Mouse (Mus musculus) erythroblast, adult 5-6 weeks (primary cell): ENCODE results near the gene Lgr6. TPM values are rescaled to one million over a fixed set of nuclear protein-coding genes. Genes with fewer than 3 reads are reported as not detected.
A peak's percentile ranks its signal among the peaks of the same experiment; 100 is the strongest.

ENCODE experiments used
- ATAC-seq: replicated peaks from 2 replicates; pipeline ENCODE4 v1.8.0; 2016; ENCODE audit warnings: moderate number of reproducible peaks, mild to moderate bottlenecking, moderate TSS enrichment, inconsistent platforms; ENCODE audit not compliant: poor library complexity, low FRiP score, severe bottlenecking
- total RNA-seq, 2 experiments: library from RNA; stranded (forward) in 1 of 2; stranded (reverse) in 1 of 2; fragments of 150-400 nt in 1 of 2; fragments of 200-764, 138-1000 nt in 1 of 2; gene quantifications; 2 replicates each; pipeline versions ENCODE4 v1.2.3 to v1.2.4; 2015 to 2017; ENCODE audit warnings: low replicate concordance in 2 of 2

The Lgr6 gene
- total RNA-seq (2015; ENCODE audit: low replicate concordance) (not detected in 2 replicates), total RNA-seq (2017; ENCODE audit: low replicate concordance) (not detected in 2 replicates)

- no peak for ATAC-seq
Observed at GRCm38 (mm10) chr1:135105124-135105523, at the start of gene Lgr6. Lgr6 (minus strand) TSS chr1:135105276.

- peak; percentile 95 for ATAC-seq
Observed at GRCm38 (mm10) chr1:135154411-135154959, 49.4 kb upstream of the Lgr6 start.

GRCm38 (mm10) chr1:135154011-135154410 is 48.9 kb upstream of the Lgr6 start:
- no peak for ATAC-seq

GRCm38 (mm10) chr1:135148996-135149395 is 43.9 kb upstream of the Lgr6 start:
- no peak for ATAC-seq

- ATAC-seq, result no peak
Observed at GRCm38 (mm10) chr1:135148476-135148875, 43.4 kb upstream of the Lgr6 start.

- 0 out of 2 replicates have a peak, but pooled peaks have one; percentile 1 for ATAC-seq
Observed at GRCm38 (mm10) chr1:135147702-135148058, 42.6 kb upstream of the Lgr6 start.

GRCm38 (mm10) chr1:135146946-135147701 is 42.0 kb upstream of the Lgr6 start:
- ATAC-seq, result peak; percentile 62

GRCm38 (mm10) chr1:135146077-135146945 is 41.2 kb upstream of the Lgr6 start, which contains the start of gene Arl8a:
Arl8a (plus strand) TSS chr1:135146824.
- ATAC-seq, result peak; percentile 87

- ATAC-seq, result no peak
Observed at GRCm38 (mm10) chr1:135143940-135144339, 38.9 kb upstream of the Lgr6 start.

GRCm38 (mm10) chr1:135142452-135142851 is 37.4 kb upstream of the Lgr6 start:
- no peak for ATAC-seq

- ATAC-seq, result no peak
Observed at GRCm38 (mm10) chr1:135139906-135140305, 34.8 kb upstream of the Lgr6 start.

GRCm38 (mm10) chr1:135136500-135136899 is 31.4 kb upstream of the Lgr6 start:
- peak; percentile 72 for ATAC-seq

- no peak for ATAC-seq
Observed at GRCm38 (mm10) chr1:135135111-135135787, 30.2 kb upstream of the Lgr6 start.

GRCm38 (mm10) chr1:135133678-135134435 is 28.8 kb upstream of the Lgr6 start:
- 0 out of 2 replicates have a peak, but pooled peaks have one; percentile 8 for ATAC-seq

GRCm38 (mm10) chr1:135132893-135133369 is 27.9 kb upstream of the Lgr6 start:
- ATAC-seq, result peak; percentile 7; the same call in 1 of the 2 replicates

- peak; percentile 84 for ATAC-seq
Observed at GRCm38 (mm10) chr1:135132473-135132872, 27.4 kb upstream of the Lgr6 start, which contains the start of gene Ptpn7. Ptpn7 (plus strand) TSS chr1:135132700.

GRCm38 (mm10) chr1:135131560-135131959 is 26.5 kb upstream of the Lgr6 start:
- ATAC-seq, result no peak

GRCm38 (mm10) chr1:135131034-135131433 is 26.0 kb upstream of the Lgr6 start:
- ATAC-seq, result no peak
